Mouse (Mus musculus): ENCODE results near the gene Wdr89. TPM values are rescaled to one million over a fixed set of nuclear protein-coding genes. Genes with fewer than 3 reads are reported as not detected.

Wdr89 gene
- polyA plus RNA-seq, 1 experiment, result 18.2 TPM

DNA sequence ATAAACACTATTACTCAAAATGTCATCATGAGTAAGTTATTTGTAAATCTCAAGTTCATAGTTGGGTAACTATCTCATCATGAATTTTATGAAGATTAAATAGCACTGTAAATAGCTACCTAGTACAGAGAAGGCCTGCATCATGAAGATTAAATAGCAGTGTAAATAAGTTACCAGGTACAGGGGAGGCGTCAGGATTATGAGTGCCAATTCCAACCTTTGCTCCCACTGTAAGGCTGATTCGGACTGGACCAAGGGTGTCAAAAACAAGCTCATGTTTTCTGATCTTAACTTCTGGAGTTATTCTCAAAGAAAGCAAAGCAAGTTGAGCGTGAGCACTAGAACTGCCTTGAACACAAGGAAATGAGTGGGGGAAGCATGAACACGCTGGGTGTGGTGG lies 14.3 kb upstream of the Wdr89 start:
- H3K27ac ChIP-seq (replicated peaks; ENCODE audit: low read depth, low read length), result peak overlapping the region; percentile 40; the same call in 1 of the 2 replicates
- no peaks in the 10 kb centered on the region for H3K4me1 ChIP-seq (ENCODE audit: control insufficient read depth, insufficient read depth, insufficient read length, low read length)
- no peak overlapping the region for H3K4me3 ChIP-seq (ENCODE audit: insufficient read depth, low read depth, low read length)

DNA sequence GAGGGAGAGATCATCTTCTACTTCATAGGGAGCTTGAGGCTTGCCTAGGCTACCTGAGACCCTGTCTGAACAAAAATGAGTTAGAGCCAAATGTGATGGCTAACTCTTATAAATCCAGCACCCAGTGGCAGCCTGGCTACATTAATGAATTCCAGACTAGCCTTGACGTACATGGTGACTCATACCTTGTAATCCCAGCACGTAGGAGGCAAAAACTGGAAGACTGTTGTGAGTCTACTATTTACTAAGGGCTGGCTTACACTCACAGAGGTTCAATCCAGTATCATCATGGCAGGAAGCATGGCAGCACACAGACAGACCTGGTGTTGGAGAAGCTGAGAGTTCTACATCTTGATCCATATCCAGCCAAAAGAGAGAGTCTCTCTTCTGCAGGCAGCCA lies 13.5 kb upstream of the Wdr89 start:
- Histone ChIP-seq H3K4me3 (ENCODE audit: insufficient read depth, low read depth, low read length) (no peak overlapping the region), H3K4me1 (ENCODE audit: control insufficient read depth, insufficient read depth, insufficient read length, low read length) (no peaks in the 10 kb centered on the region), H3K27ac (replicated peaks; ENCODE audit: low read depth, low read length) (no peak overlapping the region; the same call in 1 of the 2 replicates)

DNA sequence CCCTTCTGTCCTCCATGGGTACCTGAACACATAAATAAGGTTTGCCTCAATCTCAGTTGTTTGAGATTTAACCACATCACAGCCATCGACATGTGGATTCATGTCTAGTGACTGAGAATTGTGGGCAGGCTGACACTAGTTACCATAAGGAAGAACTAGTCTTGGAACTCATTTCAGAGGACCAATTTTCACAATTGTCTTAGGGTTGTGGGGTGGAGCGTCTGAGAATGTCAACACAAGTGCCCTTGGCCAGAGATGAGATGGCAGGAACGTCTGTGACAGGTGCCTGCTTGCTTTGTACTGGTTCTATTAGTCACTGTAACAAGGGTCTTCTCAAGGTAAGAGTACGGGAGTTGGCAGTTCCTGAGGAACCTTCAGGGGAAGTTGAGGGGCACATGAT lies 11.8 kb upstream of the Wdr89 start:
- H3K4me3 ChIP-seq (ENCODE audit: insufficient read depth, low read depth, low read length), result no peak overlapping the region
- H3K4me1 ChIP-seq (ENCODE audit: control insufficient read depth, insufficient read depth, insufficient read length, low read length), result no peaks in the 10 kb centered on the region
- no peak overlapping the region for H3K27ac ChIP-seq (replicated peaks; ENCODE audit: low read depth, low read length)

DNA sequence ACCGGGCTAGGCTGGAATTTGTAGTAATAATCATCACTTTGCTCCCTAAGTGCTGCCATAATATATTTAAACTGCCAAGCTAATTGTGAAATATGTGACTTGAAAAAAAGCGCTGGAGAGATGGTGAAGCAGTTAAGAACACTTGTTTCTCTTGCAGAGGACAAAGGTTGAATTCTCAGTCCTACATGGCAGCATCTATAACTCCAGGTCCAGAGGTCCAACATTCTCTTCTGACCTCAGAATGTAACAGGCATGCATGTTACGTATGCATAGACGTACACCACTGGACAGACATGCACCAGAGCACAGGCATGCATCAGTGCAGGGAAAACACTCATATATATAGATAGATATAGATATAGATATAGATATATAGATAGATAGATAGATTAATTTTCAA lies 9.1 kb upstream of the Wdr89 start:
- Histone ChIP-seq H3K27ac (replicated peaks; ENCODE audit: low read depth, low read length) (no peak overlapping the region), H3K4me1 (ENCODE audit: control insufficient read depth, insufficient read depth, insufficient read length, low read length) (no peaks in the 10 kb centered on the region)

DNA sequence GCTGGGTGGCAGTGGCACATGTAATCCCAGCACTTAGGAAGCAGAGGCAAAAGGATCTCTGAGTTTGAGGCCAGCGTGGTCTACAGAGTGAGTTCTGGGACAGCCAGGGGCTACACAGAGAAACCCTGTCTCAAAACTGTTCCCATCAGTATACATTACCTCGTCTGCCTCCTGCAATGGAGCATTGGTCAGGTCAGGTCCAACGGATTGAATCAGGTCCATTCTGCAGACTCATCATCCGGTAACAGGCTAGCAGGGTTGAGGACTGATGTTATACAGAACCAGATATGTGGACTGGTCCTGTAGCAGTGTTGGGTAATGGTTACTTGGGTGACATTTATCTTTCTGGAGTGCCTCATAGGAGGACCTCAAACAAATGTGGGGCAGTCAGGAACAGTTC lies 3.3 kb upstream of the Wdr89 start:
- Histone ChIP-seq H3K4me3 (ENCODE audit: insufficient read depth, low read depth, low read length) (no peak overlapping the region), H3K4me1 (ENCODE audit: control insufficient read depth, insufficient read depth, insufficient read length, low read length) (0 out of 2 replicates have a peak, but pooled peaks cover 3% of the 10 kb centered on the region), H3K27ac (replicated peaks; ENCODE audit: low read depth, low read length) (no peak overlapping the region)

More for the DNA sequence above, 9.1 kb upstream of the Wdr89 start:
- no peak overlapping the region for H3K4me3 ChIP-seq (ENCODE audit: insufficient read depth, low read depth, low read length)

DNA sequence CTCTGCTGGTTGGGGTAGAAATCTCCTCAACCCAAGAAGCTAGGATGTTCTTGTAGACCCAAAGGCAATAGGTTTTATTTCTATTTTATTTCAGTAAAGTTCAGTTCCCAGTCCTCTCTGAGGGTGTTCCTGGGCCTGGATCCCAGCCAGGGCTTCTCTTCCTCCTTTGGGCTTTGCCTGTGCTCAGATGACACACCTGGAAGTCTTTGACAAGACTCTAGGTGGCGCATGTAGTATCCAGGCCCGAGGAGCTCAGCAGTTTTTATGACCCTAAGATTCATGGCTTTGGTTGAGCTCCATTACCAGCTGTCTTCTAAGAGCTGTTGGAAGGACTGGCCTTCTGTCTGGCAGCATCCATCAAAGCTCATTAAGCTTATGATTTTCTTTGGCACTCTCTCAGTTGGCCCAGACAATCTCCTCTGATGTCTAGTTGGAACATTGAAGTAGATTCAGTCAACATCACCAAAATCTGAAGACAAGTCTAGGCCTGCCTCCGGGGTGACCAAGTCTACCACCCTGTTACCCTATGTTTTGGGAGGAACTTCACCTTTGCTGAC lies 2.5 kb upstream of the Wdr89 start:
- Histone ChIP-seq H3K4me3 (ENCODE audit: insufficient read depth, low read depth, low read length) (no peak overlapping the region), H3K27ac (replicated peaks; ENCODE audit: low read depth, low read length) (no peak overlapping the region), H3K4me1 (ENCODE audit: control insufficient read depth, insufficient read depth, insufficient read length, low read length) (0 out of 2 replicates have a peak, but pooled peaks cover 3% of the 10 kb centered on the region)

DNA sequence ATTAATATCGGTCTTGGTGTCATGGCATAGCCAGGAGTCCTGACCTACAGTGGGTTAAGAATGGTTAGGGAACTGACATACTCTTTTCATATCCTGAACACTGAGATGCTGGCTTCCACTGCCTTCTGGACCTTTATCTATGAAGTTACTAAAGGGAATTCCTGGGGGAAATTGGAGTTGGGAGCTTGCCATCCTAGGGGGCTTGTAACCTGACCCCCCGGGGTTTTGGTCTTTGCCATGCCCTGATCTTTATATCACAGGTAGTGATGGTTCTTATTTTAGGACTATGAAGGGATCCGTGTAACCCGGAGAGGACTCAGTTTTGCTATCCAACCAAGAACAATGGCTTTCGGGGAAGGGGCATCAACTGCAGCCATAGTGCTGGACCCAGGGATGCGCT lies 1.3 kb upstream of the Wdr89 start:
- Histone ChIP-seq H3K27ac (replicated peaks; ENCODE audit: low read depth, low read length) (no peak overlapping the region), H3K4me3 (ENCODE audit: insufficient read depth, low read depth, low read length) (peak overlapping the region; percentile 76; the same call in 1 of the 2 replicates), H3K4me1 (ENCODE audit: control insufficient read depth, insufficient read depth, insufficient read length, low read length) (0 out of 2 replicates have a peak, but pooled peaks cover 3% of the 10 kb centered on the region)

DNA sequence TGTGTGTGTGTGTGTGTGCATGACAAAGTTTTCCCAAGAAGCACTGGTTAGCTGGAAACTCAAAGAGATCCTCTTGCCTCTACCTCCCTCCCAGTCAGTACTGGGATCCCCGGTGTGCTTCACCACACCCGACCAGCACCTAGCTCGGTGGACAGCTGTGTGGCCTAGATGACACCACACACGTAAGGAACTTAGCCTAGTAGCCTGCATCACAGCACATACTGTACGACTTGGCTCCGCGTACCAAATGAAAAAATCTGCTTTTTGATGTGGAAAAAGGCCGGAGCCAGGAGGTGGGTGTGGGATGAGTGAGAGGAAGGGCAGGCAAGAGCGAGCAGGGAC lies 450 bp downstream of the Wdr89 start:
- Histone ChIP-seq H3K4me3 (ENCODE audit: insufficient read depth, low read depth, low read length) (peak overlapping the region; percentile 69), H3K4me1 (ENCODE audit: control insufficient read depth, insufficient read depth, insufficient read length, low read length) (0 out of 2 replicates have a peak, but pooled peaks cover 3% of the 10 kb centered on the region), H3K27ac (replicated peaks; ENCODE audit: low read depth, low read length) (peak overlapping the region; percentile 46)

DNA sequence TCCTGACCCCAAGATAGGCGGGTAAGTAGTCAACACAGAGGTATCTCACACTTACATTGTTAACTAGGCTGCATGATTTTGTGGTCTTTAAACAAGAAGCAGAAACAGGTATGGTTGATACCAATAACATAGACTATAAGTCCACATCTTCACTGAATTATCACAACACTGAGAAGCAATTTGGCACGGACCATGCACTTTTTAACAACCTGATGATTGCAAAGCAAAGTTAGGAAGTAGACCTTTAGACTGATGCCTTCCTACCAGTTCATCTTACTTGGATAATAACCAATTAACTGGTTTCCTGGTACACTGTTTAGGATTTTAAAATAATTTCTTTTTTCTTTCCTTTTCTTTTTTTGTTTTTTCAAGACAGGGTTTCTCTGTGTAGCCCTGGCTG lies 1.1 kb downstream of the Wdr89 start:
- no peak overlapping the region for H3K4me3 ChIP-seq (ENCODE audit: insufficient read depth, low read depth, low read length)
- H3K27ac ChIP-seq (replicated peaks; ENCODE audit: low read depth, low read length), result no peak overlapping the region

DNA sequence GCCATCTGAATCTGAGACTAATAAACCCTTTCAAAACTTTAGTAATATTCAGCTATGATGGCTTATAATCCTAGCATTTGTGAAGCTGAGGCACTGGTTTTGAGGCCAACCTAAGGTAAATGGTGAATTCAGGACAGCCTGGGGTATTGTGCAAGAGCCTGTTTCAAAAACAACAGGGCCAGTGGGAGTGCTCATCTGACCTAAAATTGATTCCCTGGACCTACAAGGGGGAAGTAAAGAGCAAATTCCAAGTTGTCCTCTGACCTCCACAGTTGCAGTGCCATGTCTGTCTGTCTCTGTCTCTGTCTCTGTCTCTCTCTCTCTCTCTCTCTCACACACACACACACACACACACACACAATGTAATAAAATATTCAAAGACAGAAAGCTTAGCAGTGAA lies 2.4 kb downstream of the Wdr89 start:
- no peak overlapping the region for H3K27ac ChIP-seq (replicated peaks; ENCODE audit: low read depth, low read length)
- H3K4me3 ChIP-seq (ENCODE audit: insufficient read depth, low read depth, low read length), result no peak overlapping the region
- H3K4me1 ChIP-seq (ENCODE audit: control insufficient read depth, insufficient read depth, insufficient read length, low read length), result 0 out of 2 replicates have a peak, but pooled peaks cover 3% of the 10 kb centered on the region

More for the DNA sequence above, 1.1 kb downstream of the Wdr89 start:
- 0 out of 2 replicates have a peak, but pooled peaks cover 3% of the 10 kb centered on the region for H3K4me1 ChIP-seq (ENCODE audit: control insufficient read depth, insufficient read depth, insufficient read length, low read length)

DNA sequence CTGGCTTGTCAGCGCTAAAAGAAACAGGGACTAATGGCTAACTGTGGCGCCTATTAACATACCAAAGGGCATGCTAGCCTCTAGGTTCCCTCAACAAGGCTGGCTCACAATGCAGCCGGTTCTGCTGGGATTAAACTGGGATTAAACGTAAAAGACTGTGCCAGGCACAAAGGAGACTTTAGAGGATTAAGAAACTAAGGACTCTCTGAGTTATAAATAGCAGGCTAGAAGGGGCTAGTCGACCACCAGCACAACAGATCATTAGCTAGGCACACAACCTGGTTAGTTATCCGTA lies 4.9 kb downstream of the Wdr89 start:
- Histone ChIP-seq H3K4me3 (ENCODE audit: insufficient read depth, low read depth, low read length) (no peak overlapping the region), H3K27ac (replicated peaks; ENCODE audit: low read depth, low read length) (no peak overlapping the region), H3K4me1 (ENCODE audit: control insufficient read depth, insufficient read depth, insufficient read length, low read length) (no peaks in the 10 kb centered on the region)

DNA sequence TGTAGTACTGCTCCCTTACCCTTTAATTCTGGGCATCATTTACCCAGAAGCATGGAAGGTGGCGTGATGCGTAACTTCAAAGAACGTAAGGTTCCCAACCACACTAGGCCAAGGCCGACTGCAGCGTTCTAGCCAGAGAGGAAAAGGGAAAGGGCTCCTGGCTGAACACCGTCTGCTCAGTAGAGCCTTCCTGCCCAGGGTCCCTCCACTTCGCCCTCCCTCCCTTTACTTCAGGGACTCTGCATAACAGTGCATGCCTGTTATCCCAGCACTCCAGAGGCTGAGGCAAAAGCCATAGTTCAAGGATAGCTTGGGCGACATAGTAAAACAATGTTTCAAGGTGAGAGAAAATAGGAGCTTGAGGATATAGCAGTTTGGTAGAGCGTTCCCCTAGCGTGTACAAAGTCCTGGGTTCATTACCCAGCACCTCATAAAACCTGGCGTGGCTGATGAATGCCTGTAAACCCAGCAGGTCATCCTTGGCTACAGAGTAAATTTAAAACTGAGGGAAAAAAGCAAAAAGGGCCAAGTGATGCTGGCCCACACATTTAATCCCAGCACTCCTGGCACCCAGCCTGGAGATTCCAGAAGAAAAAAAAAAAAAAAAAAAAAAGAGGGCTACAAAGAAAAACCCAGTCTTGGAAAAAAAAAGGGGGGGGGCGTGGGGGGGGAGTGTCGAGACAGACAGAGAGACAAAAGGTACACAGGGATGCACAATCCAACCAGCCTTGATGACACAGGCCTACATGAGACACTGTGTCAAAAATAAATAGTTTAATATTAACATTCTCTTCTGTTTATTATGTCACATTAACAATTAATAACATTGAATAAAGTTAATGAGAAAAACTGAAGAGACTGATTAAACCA lies 5.5 kb downstream of the Wdr89 start:
- no peaks in the 10 kb centered on the region for H3K4me1 ChIP-seq (ENCODE audit: control insufficient read depth, insufficient read depth, insufficient read length, low read length)
- no peak overlapping the region for H3K27ac ChIP-seq (replicated peaks; ENCODE audit: low read depth, low read length)
- H3K4me3 ChIP-seq (ENCODE audit: insufficient read depth, low read depth, low read length), result no peak overlapping the region

DNA sequence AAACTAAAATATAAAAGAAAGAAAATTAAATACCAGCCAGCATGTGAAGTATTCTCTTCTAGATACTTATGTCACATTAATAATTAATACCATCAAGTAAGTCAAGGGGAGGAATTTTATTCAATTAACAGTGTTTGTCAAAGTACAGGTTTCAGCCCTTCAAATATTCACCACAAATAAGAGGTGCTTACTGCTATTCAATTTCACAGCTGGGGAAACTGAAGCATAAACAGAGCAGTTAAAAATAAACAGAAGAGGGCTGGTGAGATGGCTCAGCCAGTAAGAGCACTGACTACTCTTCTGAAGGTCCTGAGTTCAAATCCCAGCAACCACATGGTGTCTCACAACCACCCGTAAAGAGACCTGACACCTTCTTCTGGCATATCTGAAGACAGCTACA lies 7.0 kb downstream of the Wdr89 start:
- Histone ChIP-seq H3K4me1 (ENCODE audit: control insufficient read depth, insufficient read depth, insufficient read length, low read length) (no peaks in the 10 kb centered on the region), H3K4me3 (ENCODE audit: insufficient read depth, low read depth, low read length) (no peak overlapping the region), H3K27ac (replicated peaks; ENCODE audit: low read depth, low read length) (no peak overlapping the region)

DNA sequence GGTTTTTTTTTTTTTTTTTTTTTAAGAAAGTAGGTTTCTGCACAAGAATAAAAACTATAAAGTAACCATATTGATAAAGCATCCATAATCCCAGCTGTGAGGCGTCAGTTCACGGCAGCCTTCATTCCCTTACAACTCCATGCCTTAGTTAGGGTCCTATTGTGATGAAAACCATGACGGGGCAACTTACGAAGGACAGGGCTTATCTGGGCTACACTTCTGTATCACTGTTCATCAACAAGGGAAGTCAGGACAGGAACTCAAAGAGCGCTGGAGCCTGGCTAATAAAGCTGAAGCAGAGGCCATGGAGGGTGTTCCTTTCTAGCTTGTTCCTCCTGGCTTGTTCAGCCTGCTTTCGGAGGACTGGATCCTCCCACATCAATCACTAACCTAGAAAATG lies 10.9 kb downstream of the Wdr89 start:
- H3K27ac ChIP-seq (replicated peaks; ENCODE audit: low read depth, low read length), result 0 out of 2 replicates have a peak overlapping the region, but pooled peaks have one; percentile 11
- no peaks in the 10 kb centered on the region for H3K4me1 ChIP-seq (ENCODE audit: control insufficient read depth, insufficient read depth, insufficient read length, low read length)

DNA sequence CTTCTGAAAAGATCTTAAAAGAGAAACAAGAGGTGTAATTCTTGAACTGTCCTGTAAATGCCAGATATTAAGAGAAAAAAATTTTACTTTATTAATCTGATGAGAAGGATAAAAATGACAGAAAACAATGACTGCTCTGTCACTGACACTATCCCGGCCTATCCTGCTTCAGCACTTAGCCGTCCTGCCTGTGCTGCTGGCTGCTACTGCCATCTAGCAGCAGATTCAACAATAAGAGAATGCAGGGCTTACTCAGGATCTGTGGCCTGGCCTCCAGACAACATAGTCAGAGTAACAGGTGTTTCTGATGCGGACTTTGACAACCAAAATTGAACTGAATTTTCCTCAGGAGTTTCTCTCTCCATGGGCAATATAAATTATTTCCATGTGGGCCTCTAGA lies 12.8 kb downstream of the Wdr89 start:
- Histone ChIP-seq H3K4me1 (ENCODE audit: control insufficient read depth, insufficient read depth, insufficient read length, low read length) (no peaks in the 10 kb centered on the region), H3K4me3 (ENCODE audit: insufficient read depth, low read depth, low read length) (no peak overlapping the region), H3K27ac (replicated peaks; ENCODE audit: low read depth, low read length) (no peak overlapping the region)

More for the DNA sequence above, 10.9 kb downstream of the Wdr89 start:
- no peak overlapping the region for H3K4me3 ChIP-seq (ENCODE audit: insufficient read depth, low read depth, low read length)

DNA sequence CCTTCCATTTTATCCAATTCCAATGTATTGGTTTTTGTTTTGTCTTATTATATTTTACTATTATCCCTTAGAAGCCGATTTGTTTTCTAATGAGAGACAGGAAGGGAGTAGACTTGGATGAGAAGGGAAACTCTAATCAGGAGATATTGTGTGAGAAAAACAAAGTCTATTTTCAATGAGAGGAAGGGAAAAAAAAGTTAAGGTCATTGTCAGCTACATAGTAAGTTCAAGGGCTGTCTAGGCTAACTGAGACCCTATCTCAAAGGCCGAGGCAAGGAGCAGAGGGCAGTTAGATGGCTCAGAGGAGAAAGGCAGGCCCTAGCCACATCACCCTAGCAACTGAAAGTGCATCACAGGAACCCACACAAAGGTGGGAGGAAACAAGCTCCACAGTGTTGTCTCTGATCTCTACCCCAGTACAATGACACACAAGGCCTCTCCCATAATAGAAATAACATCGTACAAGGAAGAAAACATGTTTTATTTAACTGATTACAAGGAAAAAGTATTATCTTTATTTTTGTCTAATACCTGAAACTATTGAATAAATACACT lies 15.0 kb downstream of the Wdr89 start:
- Histone ChIP-seq H3K27ac (replicated peaks; ENCODE audit: low read depth, low read length) (peak overlapping the region; percentile 62), H3K4me1 (ENCODE audit: control insufficient read depth, insufficient read depth, insufficient read length, low read length) (no peaks in the 10 kb centered on the region), H3K4me3 (ENCODE audit: insufficient read depth, low read depth, low read length) (no peak overlapping the region)
